Mouse (Mus musculus) CH12.LX (cell line): ENCODE data around the gene Gm8994. TPM values are rescaled to one million over a fixed set of nuclear protein-coding genes. Genes with fewer than 3 reads are reported as not detected.
"Not testable (repeated sequence)": the region's sequence is repeated elsewhere in the genome, so short reads cannot be mapped to it uniquely, and the experiment has no call there.

Source experiments
- DNase-seq: peaks from one replicate; pipeline ENCODE4 v3.0.0-alpha.2; 2013; ENCODE audit errors: extremely low read depth
- H3K27ac ChIP-seq: 2 replicates; pipeline ENCODE4 v1.5.1; 2012; ENCODE audit warnings: low read depth, mild to moderate bottlenecking, control low read depth, moderate library complexity; ENCODE audit not compliant: insufficient read depth
- H3K27me3 ChIP-seq: replicated peaks from 2 replicates; pipeline ENCODE3; 2012; ENCODE audit warnings: inconsistent platforms
- H3K36me3 ChIP-seq, 2 experiments: replicated peaks in 1 of 2; 2 replicates each; pipeline versions ENCODE3 to v1.6.1; 2012; ENCODE audit warnings: inconsistent platforms in 1 of 2, low read length in 1 of 2, mild to moderate bottlenecking in 1 of 2, mixed read lengths in 1 of 2, moderate library complexity in 1 of 2; ENCODE audit not compliant: control insufficient read depth in 1 of 2, insufficient read depth in 1 of 2
- H3K4me1 ChIP-seq, 2 experiments: 2 replicates each; pipeline ENCODE4 v1.6.1; 2012; ENCODE audit warnings: inconsistent platforms in 1 of 2, moderate library complexity in 1 of 2; ENCODE audit not compliant: insufficient read depth in 2 of 2, control insufficient read depth in 1 of 2
- H3K4me2 ChIP-seq: 2 replicates; pipeline ENCODE4 v1.6.1; 2012; ENCODE audit warnings: low read depth, mild to moderate bottlenecking, control low read depth; ENCODE audit not compliant: poor library complexity, insufficient read depth, severe bottlenecking
- H3K4me3 ChIP-seq, 3 experiments: fragments of 150-350 bp in 1 of 3; sonication (generic) in 1 of 3; replicated peaks in 1 of 3; 2 replicates each; pipeline versions ENCODE3 to v1.5.1; 2011 to 2012; ENCODE audit warnings: low read depth in 2 of 3, low read length in 2 of 3, mild to moderate bottlenecking in 2 of 3, moderate library complexity in 2 of 3, control low read depth in 1 of 3, improper control_type of control experiment in 1 of 3, inconsistent platforms in 1 of 3, mixed read lengths in 1 of 3; ENCODE audit not compliant: poor library complexity in 1 of 3
- H3K79me2 ChIP-seq: replicated peaks from 2 replicates; pipeline ENCODE4 v1.6.1; 2012; ENCODE audit warnings: mild to moderate bottlenecking, moderate library complexity; ENCODE audit not compliant: control insufficient read depth, poor library complexity, insufficient read depth, severe bottlenecking; ENCODE audit errors: extremely low read depth
- H3K9ac ChIP-seq: 2 replicates; pipeline ENCODE4 v1.6.1; 2012; ENCODE audit warnings: low read depth, mild to moderate bottlenecking, control low read depth, moderate library complexity; ENCODE audit not compliant: insufficient read depth
- H3K9me3 ChIP-seq: replicated peaks from 2 replicates; pipeline ENCODE3; 2012; ENCODE audit warnings: low read length, inconsistent platforms, mixed read lengths
- CHD1 ChIP-seq: IDR thresholded peaks from 2 replicates; pipeline ENCODE4 v1.6.1; 2012; ENCODE audit warnings: low read depth, low read length, improper control_type of control experiment, inconsistent platforms
- CTCF ChIP-seq, 2 experiments: IDR thresholded peaks in 1 of 2; conservative IDR thresholded peaks in 1 of 2; 2 replicates each; pipeline ENCODE4 v1.5.1; 2011 to 2012; ENCODE audit warnings: low read depth in 2 of 2, low read length in 2 of 2, improper control_type of control experiment in 1 of 2, inconsistent platforms in 1 of 2, mild to moderate bottlenecking in 1 of 2, moderate library complexity in 1 of 2
- E2F4 ChIP-seq: IDR thresholded peaks from 2 replicates; pipeline ENCODE4 v1.6.1; 2011; ENCODE audit warnings: low read depth, low read length, improper control_type of control experiment; ENCODE audit not compliant: insufficient replicate concordance
- ELF1 ChIP-seq: IDR thresholded peaks from 2 replicates; pipeline ENCODE4 v1.6.1; 2014; ENCODE audit warnings: low read depth, mild to moderate bottlenecking, inconsistent platforms, low read length, improper control_type of control experiment
- GABPA ChIP-seq: IDR thresholded peaks from 2 replicates; pipeline ENCODE4 v1.6.1; 2012; ENCODE audit warnings: low read depth, low read length, improper control_type of control experiment, inconsistent platforms; ENCODE audit not compliant: insufficient replicate concordance
- HCFC1 ChIP-seq: IDR thresholded peaks from 2 replicates; pipeline ENCODE4 v1.6.1; 2012; ENCODE audit warnings: low read depth, mild to moderate bottlenecking, inconsistent platforms, low read length, improper control_type of control experiment
- IRF4 ChIP-seq: IDR thresholded peaks from 2 replicates; pipeline ENCODE4 v1.6.1; 2014; ENCODE audit warnings: low read depth, mild to moderate bottlenecking, inconsistent platforms, low read length, improper control_type of control experiment
- JUN ChIP-seq: IDR thresholded peaks from 2 replicates; pipeline ENCODE4 v1.6.1; 2011; ENCODE audit warnings: low read depth, mild to moderate bottlenecking, low read length, improper control_type of control experiment, moderate library complexity; ENCODE audit not compliant: insufficient read depth
- MAFK ChIP-seq: IDR thresholded peaks from 2 replicates; pipeline ENCODE4 v1.6.1; 2011; ENCODE audit warnings: low read length, improper control_type of control experiment; ENCODE audit not compliant: insufficient replicate concordance
- MEF2A ChIP-seq: IDR thresholded peaks from 2 replicates; pipeline ENCODE4 v1.6.1; 2014; ENCODE audit warnings: low read depth, mild to moderate bottlenecking, inconsistent platforms, low read length, improper control_type of control experiment, borderline replicate concordance
- MXI1 ChIP-seq: IDR thresholded peaks from 2 replicates; pipeline ENCODE4 v1.6.1; 2011; ENCODE audit warnings: mild to moderate bottlenecking, low read depth, low read length, improper control_type of control experiment
- NELFE ChIP-seq: IDR thresholded peaks from 2 replicates; pipeline ENCODE4 v1.6.1; 2011; ENCODE audit warnings: low read depth, low read length, improper control_type of control experiment
- NRF1 ChIP-seq: IDR thresholded peaks from 2 replicates; pipeline ENCODE4 v1.6.1; 2014; ENCODE audit warnings: low read depth, mild to moderate bottlenecking, inconsistent platforms, low read length, improper control_type of control experiment, moderate library complexity
- POLR2AphosphoS2 ChIP-seq: IDR thresholded peaks from 2 replicates; pipeline ENCODE4 v1.6.1; 2011; ENCODE audit warnings: low read depth, low read length, improper control_type of control experiment
- RCOR1 ChIP-seq: conservative IDR thresholded peaks from 2 replicates; pipeline ENCODE4 v1.6.1; 2012; ENCODE audit warnings: low read depth, mild to moderate bottlenecking, inconsistent platforms, low read length, improper control_type of control experiment
- ZNF384 ChIP-seq: IDR thresholded peaks from 2 replicates; pipeline ENCODE4 v1.6.1; 2012; ENCODE audit warnings: low read depth, low read length, improper control_type of control experiment, inconsistent platforms
- dilution Hi-C: fragments of 300-500 bp; cut with MboI; formaldehyde crosslinking; loops from 2 replicates; pipeline ENCODE4 v1.14.3; 2020; ENCODE audit warnings: low sequenced_read_pairs; ENCODE audit not compliant: extremely low pct_unique_long_range_greater_than_20kb, extremely low pct_ligation_motif_present
- in situ Hi-C: fragments of 300-500 bp; cut with MboI; formaldehyde crosslinking; loops from 3 replicates; pipeline ENCODE4 v1.14.3; 2019; ENCODE audit warnings: low sequenced_read_pairs, low pct_ligation_motif_present, low pct_unique_long_range_greater_than_20kb, mixed read lengths
- polyA plus RNA-seq: library from polyadenylated mRNA; unstranded; fragments of >175 nt; gene quantifications from 2 replicates; pipeline ENCODE4 v1.2.1, GENCODE M21; 2012; ENCODE audit warnings: low read depth; ENCODE audit not compliant: insufficient read length
- total RNA-seq, 2 experiments: library from RNA; depleted of rRNA; stranded (reverse); fragments of 300-350 nt in 1 of 2; fragments of >200 nt in 1 of 2; gene quantifications; 2 replicates each; pipeline ENCODE4 v1.2.3; 2012 to 2014

Gm8994 gene
- total RNA-seq (2012; rRNA removed): 0.21 TPM in 1 of 2 replicates, not detected in the other
- total RNA-seq (2014; rRNA removed): 0.34 TPM in 1 of 2 replicates, not detected in the other
- 0.38 TPM in 1 of 2 replicates, not detected in the other for polyA plus RNA-seq

DNA sequence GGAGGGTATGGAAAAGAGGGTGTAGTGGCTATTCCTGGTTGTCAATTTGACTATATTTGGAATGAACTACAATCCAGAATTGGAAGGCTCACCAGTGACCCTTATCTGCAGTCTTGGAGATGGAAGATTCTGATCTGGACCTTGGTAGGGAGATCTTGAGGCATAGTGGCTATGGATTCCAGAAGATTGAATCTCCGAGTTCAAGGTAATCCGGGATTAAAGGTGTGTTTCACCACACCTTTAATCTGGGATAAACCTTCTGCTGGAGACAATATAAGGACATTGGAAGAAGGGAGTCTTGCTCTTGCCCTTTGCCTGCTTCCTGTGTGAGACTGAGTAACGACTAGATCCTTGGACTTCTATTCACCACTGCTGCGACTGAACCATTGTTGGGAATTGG lies at the start of gene Gm8994:
Gene Gm8994, plus strand, starts transcription at position 301 of the 400 bp plus-strand sequence.
- H3K9ac ChIP-seq, H3K9me3 ChIP-seq, DNase-seq, H3K4me1 ChIP-seq, H3K36me3 ChIP-seq, dilution Hi-C loops, H3K27me3 ChIP-seq, H3K4me3 ChIP-seq, H3K27ac ChIP-seq, H3K79me2 ChIP-seq, in situ Hi-C loops, H3K4me2 ChIP-seq: not testable (repeated sequence)

DNA sequence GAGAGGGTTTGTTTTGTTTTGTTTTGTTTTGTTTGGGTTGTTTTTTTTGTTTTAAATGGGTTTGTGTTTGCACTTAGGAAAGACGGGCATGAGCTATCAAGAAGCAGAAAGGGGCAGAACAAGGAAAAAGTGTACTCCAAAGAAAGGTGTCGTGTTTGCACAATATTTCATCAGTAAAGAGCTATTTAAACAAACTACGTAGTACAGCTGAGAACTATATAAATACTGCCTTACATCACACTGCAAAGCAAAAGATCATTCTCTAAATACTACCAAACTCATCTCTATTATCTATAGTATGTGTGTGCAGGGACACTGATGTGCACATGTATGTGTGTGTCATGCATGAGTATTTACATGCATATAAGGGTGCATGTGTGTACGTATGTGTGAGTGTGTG lies 49.7 kb upstream of the Gm8994 start:
- no peak overlapping the region for H3K9ac ChIP-seq
- DNase-seq: no peak
- no peaks in the 10 kb centered on the region for H3K4me1 ChIP-seq
- H3K79me2 ChIP-seq: no peaks in the 10 kb centered on the region
- dilution Hi-C loops: no loop called here
- H3K9me3 ChIP-seq: peaks cover 2% of the 10 kb centered on the region
- in situ Hi-C loops: no loop called here
- no peak overlapping the region for H3K4me2 ChIP-seq
- no peaks in the 10 kb centered on the region for H3K36me3 ChIP-seq
- TF ChIP-seq MAFK (no peak), ZNF384 (no peak), NRF1 (no peak), JUN (no peak), MEF2A (no peak), CTCF (conservative IDR thresholded peaks at IDR 0.05 in 1 of 2, IDR thresholded peaks at IDR 0.05 in 1 of 2; ENCODE audit: low read depth in 2 of 2, low read length in 2 of 2) (no peak), ELF1 (no peak), MXI1 (no peak), HCFC1 (no peak), NELFE (no peak), IRF4 (no peak), RCOR1 (no peak), E2F4 (no peak), POLR2AphosphoS2 (no peak), GABPA (no peak), CHD1 (no peak)
- no peak overlapping the region for H3K27ac ChIP-seq
- H3K27me3 ChIP-seq: no peaks in the 10 kb centered on the region
- no peak overlapping the region for H3K4me3 ChIP-seq
